Mouse (Mus musculus): ENCODE results near the gene Mxd3. TPM values are rescaled to one million over a fixed set of nuclear protein-coding genes. Genes with fewer than 3 reads are reported as not detected.

Gene Mxd3
- total RNA-seq, 1 experiment from 2014 or later = 1.4 TPM

DNA sequence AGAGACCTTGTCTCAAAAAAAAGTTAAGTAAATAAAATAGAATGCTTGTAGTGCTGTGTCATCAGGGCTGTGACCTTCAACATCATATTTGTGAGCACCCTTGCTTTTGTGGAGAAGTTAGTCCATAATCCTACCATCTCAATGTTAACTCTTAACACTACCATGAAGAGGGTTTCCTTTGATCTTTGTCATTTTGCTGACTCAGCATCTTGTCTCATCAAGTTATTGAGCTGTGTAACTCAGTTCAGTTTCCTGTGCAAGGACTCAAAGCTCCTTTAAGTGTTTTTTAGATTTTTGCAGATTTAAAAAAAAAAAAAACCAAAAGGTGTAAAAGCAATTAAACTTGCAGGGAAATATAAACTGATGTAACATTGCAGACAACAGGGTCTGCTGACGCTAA lies 32.9 kb downstream of the Mxd3 start:
- ATAC-seq (replicated peaks; ENCODE audit: insufficient number of reproducible peaks, low FRiP score, low TSS enrichment, poor library complexity, severe bottlenecking) = no peak

DNA sequence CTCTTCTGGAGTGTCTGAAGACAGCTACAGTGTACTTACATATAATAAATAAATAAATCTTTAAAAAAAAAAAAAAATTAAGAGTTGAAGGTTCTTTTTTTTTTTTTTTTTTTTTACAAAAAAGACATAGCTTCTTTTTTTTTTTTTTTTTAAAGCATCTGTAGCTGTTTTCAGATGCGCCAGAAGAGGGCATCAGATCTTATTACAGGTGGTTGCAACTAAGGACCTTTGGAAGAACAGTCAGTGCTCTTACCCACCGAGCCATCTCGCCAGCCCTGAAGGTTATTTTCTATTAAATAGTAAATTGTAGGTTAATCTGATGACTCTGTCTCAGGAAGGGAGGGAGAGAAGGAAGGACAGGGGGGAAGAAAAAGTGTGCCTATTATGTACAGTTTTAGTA lies 40.8 kb downstream of the Mxd3 start:
- no peak for ATAC-seq (replicated peaks; ENCODE audit: insufficient number of reproducible peaks, low FRiP score, low TSS enrichment, poor library complexity, severe bottlenecking)

DNA sequence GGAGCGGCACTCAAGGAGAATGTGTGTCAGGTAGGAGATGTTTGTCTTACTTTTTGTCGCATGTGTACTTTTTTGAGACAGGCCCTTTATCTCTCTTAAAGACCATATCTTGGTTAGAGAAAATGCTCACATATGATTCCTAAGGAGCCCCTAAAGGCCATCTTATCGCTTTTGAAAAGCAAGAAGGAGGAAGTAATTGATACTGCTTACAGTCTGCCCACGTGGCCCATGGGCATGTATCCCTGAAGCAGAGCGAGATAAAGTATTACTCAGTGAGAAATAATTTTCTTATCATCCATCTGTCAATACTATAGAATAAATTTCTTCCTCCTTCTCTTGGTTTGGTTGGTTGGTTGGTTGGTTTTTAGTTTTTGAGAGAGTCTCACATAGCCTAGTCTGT lies 52.0 kb downstream of the Mxd3 start:
- no peak for ATAC-seq (replicated peaks; ENCODE audit: insufficient number of reproducible peaks, low FRiP score, low TSS enrichment, poor library complexity, severe bottlenecking)

DNA sequence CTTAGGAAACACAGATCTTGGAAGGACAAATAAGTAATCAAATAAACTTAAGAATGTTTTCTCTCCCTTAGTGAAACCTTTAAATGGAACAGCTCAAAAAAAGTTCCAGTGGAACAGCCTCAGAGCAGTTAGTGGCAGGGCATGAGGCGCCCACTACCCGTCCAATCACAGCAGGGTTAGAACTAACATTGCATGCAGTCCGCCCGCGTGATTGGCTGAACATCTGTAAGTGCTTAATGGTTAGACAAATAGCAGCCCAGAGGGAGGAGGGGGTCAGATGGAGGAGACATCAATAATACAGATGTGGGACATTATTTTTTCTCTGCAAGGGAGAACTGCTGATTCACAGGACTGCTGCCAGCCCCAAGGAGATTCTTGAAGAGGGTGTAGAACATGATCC lies 52.4 kb downstream of the Mxd3 start:
- ATAC-seq (replicated peaks; ENCODE audit: insufficient number of reproducible peaks, low FRiP score, low TSS enrichment, poor library complexity, severe bottlenecking) = no peak

Other genes with a start within 250 kb of the Mxd3 start
- gene Uimc1, start 229.5 kb downstream of the Mxd3 start, total RNA-seq (2017) = 113 to 135 TPM (median 117 TPM) in 3 replicates
- gene Zfp346, start 224.5 kb downstream of the Mxd3 start, total RNA-seq (2017) = 7.7 to 20.2 TPM (median 15.8 TPM) in 3 replicates
- not detected in 3 replicates for gene Gm17617, start 196.3 kb downstream of the Mxd3 start, total RNA-seq (2017)
- not detected in 3 replicates for gene Fgfr4, start 177.2 kb downstream of the Mxd3 start, total RNA-seq (2017)
- gene Nsd1, start 120.0 kb downstream of the Mxd3 start, total RNA-seq (2017) = 102 to 173 TPM (median 158 TPM) in 3 replicates
- gene Prelid1, start 9.3 kb downstream of the Mxd3 start, total RNA-seq (2017) = 47.7 to 91.3 TPM (median 68.5 TPM) in 3 replicates
- gene Rab24, start 7.9 kb downstream of the Mxd3 start, total RNA-seq (2017) = 23.6 to 34.8 TPM (median 29.4 TPM) in 3 replicates
- gene Lman2, start 33.0 kb upstream of the Mxd3 start, total RNA-seq (2017) = 85.3 to 97.5 TPM (median 91.3 TPM) in 3 replicates
- 21.8 to 43.9 TPM (median 40.8 TPM) in 3 replicates for gene Rgs14, start 39.9 kb upstream of the Mxd3 start, total RNA-seq (2017)
- gene Slc34a1, start 68.4 kb upstream of the Mxd3 start, total RNA-seq (2017) = not detected in 3 replicates
- gene Pfn3, start 85.4 kb upstream of the Mxd3 start, total RNA-seq (2017) = not detected in 3 replicates
- gene F12, start 97.0 kb upstream of the Mxd3 start, total RNA-seq (2017) = 0.11 to 0.95 TPM in 2 of 3 replicates, not detected in the other
- 179 to 219 TPM (median 207 TPM) in 3 replicates for gene Grk6, start 115.2 kb upstream of the Mxd3 start, total RNA-seq (2017)
- gene Prr7, start 134.4 kb upstream of the Mxd3 start, total RNA-seq (2017) = 2.2 to 3.8 TPM in 2 of 3 replicates, not detected in the other
- 0.58 TPM in 1 of 3 replicates, not detected in the others for gene Dbn1, start 158.3 kb upstream of the Mxd3 start, total RNA-seq (2017)
- gene Pdlim7, start 183.9 kb upstream of the Mxd3 start, total RNA-seq (2017) = 4.7 to 13.5 TPM (median 10.5 TPM) in 3 replicates
- 86.5 to 105 TPM (median 104 TPM) in 3 replicates for gene Dok3, start 199.5 kb upstream of the Mxd3 start, total RNA-seq (2017)
- gene Ddx41, start 206.8 kb upstream of the Mxd3 start, total RNA-seq (2017) = 67.7 to 76.2 TPM (median 71.8 TPM) in 3 replicates
- 37.8 to 73.6 TPM (median 40.6 TPM) in 3 replicates for gene Fam193b, start 241.3 kb upstream of the Mxd3 start, total RNA-seq (2017)
- gene Tmed9, start 243.9 kb upstream of the Mxd3 start, total RNA-seq (2017) = 150 to 192 TPM (median 183 TPM) in 3 replicates